Mouse (Mus musculus): ENCODE measurements around the gene Cpb1. TPM values are rescaled to one million over a fixed set of nuclear protein-coding genes. Genes with fewer than 3 reads are reported as not detected.

Cpb1 gene
- total RNA-seq (2023) = 1.8 TPM

DNA sequence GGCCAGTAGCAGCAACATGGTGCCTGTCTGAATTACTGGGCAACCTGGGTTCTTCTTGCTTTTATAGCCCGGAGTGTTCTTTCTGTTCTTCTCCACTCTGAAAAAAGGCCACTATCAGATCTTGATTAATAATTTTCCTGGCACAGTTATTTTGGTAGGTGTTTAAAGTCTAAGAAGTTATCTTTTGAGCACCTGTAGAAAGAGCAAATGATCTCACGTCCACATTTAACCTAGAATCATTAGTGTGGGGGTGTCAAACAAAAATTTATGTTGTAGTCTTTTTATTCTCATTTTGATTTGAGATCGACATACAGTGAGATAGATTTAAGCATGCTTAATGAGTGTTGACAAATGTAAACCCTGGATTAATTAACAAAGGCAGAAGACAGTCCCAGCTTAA, at the start of gene Cpb1:
Gene Cpb1 (minus strand): TSS at position 101 of the 400 bp plus-strand sequence.

DNA sequence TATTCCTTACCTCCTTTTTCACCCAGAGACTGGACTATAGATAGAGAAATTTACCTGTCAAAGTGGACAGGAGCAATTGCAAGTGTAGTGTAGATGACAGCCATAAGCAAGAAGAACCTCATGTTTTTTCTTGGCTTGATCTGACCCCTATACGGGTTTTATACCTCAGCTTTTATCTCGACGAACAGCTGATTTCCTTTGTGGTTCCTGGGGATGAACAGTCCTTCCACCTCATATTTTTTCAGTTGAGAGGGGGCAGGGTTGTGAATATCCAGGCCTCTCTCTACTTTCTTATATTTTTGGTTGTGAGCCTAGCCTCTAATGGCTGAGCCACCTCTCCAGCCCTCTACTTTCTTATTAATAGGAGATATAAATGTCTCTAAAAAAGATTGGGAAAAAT, 33.5 kb downstream of the Cpb1 start, which contains the start of gene Cpa3:
Gene Cpa3 (minus strand): TSS at position 132 of the 400 bp plus-strand sequence.

Other genes starting within 250 kb of the Cpb1 start
- 72.9 TPM for gene Hps3, start 240.4 kb downstream of the Cpb1 start, total RNA-seq (2023)
- gene Hltf, start 217.9 kb downstream of the Cpb1 start, total RNA-seq (2023) = 56.4 TPM
- 31.1 TPM for gene Gyg, start 120.4 kb downstream of the Cpb1 start, total RNA-seq (2023)
- gene Cpa3, start 33.6 kb downstream of the Cpb1 start, total RNA-seq (2023) = 0.46 TPM
- not detected for gene Agtr1b, start 91.4 kb upstream of the Cpb1 start, total RNA-seq (2023)

Data from CD8-positive naive resting alpha-beta T cell, adult 57 days (primary cell).